Mouse (Mus musculus) neutrophil, adult 5-6 weeks (primary cell): ENCODE measurements around the gene Gabra5. TPM values are rescaled to one million over a fixed set of nuclear protein-coding genes. Genes with fewer than 3 reads are reported as not detected.

Experiments used
- ATAC-seq: fragments of 151-379, 151-347 bp; 2 replicates; pipeline ENCODE4 v1.8.0; 2017; ENCODE audit warnings: mild to moderate bottlenecking, moderate TSS enrichment; ENCODE audit not compliant: insufficient number of reproducible peaks, poor library complexity, low FRiP score, severe bottlenecking; ENCODE audit errors: extremely low read depth
- total RNA-seq: library from RNA; stranded (forward); fragments of 200-1000 nt; gene quantifications from 2 replicates; pipeline ENCODE4 v1.2.3, GENCODE M21; 2017

Gabra5 gene
- total RNA-seq, 1 experiment from 2014 or later: not detected

DNA sequence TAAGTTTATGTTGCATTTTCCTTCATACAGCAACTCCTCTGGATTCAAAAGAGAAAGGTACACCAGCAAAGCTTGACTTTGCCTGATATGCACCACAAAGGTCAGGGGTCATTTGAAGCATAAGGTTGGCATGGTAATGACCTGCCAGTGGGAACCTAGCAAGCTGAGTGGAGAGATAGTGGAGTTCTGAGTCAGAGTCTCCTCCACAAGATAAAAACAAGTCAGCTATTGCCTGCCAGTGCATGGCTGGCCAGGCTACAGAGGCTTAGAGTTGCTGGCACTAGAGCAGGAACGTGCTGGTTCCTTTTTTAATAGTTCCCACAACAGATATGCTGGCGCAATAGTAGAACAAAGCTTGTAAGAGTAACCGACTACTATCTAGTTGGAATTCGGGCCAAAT lies 116.3 kb downstream of the Gabra5 start:
- no peak for ATAC-seq

GRCm38 (mm10) chr7:57390046-57390445 lies 119.8 kb downstream of the Gabra5 start:
- no peak for ATAC-seq

DNA sequence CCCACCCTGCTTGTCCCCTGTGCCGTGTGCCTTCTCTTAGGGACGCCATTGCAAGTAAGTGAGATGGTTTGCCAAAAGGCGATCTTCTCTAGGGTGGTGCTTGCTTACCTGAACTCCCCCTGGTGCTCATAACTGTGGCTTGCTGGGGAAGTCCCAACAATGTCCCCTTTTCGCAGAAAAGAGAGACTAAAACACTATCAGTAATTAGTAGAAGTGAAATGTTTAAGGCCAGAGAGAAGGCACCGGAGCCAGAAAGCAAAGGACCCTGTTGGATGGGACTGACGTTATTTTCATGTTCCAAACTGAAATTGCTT lies 122.6 kb downstream of the Gabra5 start:
- no peak for ATAC-seq

DNA sequence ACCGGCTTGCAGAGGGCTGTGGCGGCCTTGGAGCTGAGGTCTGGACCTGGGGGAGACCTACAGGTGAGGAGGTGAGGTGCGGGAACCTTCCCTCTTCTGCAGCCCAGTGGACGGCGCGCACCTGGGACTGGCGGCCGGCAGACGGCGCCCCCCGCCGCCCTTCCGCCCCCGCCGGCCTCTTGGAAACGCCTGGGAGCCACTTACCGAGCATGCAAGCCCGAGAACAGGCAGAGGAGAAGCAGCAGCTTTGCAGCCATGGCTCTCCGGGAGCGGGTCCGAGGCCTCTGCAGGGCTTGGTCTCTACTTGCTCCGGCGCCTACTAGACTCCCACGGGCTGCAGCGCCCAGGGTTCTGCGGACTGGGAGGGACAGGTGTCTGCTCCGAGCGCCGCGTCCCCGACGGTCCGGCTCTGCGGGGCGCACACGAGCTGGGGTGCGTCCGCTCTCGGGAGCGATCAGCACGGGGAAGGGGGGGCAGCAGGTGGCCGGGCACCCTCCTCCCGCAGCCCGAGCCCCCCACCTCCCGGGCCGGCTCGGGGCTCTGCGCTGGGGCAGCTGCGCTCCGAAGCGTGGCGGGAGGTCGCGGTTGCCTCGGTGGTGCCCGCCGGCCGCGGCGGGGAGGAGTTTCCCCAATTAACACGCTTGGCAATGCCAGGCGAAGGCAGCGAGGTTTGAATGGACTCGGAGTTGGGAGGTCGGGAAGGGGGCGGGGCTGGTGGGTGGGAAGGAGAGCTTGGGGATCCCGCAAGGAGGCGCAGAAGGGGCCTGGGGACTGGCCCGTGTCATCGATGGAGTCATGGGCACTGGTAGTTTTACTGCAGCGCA lies 123.1 kb downstream of the Gabra5 start, which contains the start of gene Gabrg3:
Gabrg3 (minus strand) TSS at position 672 of the 824 bp plus-strand sequence.
- no peak for ATAC-seq

DNA sequence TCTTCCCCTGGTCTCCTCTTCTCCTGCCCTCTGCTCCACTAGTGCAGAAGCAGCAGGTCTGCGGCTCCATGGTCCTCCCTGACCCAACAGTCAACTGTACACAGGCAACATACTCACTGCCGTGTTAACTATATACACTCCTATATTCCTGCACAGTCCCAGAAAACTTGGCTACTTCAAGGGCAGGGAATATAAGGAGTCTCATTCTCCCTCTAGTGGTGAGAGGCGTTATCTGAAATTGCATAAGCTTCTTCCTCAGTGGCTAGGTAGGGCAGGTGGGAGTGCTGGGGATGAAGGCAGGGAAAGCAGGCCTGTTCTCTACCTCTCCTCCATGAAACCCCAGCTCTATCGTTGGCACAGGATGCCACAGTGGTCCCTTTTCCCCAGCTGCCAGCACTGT lies 125.7 kb downstream of the Gabra5 start:
- no peak for ATAC-seq

GRCm38 (mm10) chr7:57366013-57366390 lies 143.9 kb downstream of the Gabra5 start:
- ATAC-seq: no peak

DNA sequence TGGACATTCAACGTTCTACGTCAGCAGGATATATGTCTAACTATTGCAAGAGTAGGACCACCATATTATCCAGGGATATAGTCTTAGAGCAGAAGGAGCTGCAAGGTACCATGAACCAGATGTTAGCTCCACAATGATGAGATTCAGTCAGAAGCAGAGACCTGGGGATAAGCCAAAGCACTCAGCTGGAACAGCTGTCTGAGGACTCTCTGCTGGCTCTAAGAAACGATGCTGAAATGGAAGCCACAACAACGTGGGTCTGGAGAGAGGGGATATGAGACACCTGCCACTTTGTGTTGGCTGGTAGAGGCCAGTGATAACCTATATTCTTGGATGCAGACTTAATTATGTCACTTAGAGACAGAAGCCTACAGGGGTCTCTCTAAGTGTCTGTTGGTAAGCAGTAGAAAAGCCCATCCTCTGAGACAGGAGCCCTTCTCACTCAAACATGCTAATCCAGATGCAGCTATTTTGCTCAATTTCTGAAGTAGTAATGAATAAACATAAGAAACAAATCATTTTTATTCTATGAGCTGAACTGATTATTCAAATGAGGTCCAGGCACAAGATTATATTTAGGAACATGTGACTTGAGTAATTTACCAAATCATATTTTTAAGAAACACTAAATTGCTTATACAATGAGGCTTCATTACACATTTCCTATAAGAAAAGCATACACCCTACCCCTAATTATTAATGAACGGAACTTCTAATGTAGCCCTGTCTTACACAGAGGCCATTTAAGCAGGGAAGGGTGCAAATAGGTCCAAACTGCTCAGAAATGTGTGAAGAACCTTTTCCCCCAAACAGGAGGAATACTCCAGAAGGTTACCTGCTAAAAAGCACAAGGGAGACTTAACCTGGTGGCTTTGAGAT lies 144.5 kb downstream of the Gabra5 start:
- ATAC-seq: no peak

- no peak for ATAC-seq
Observed at GRCm38 (mm10) chr7:57363812-57364211, 146.0 kb downstream of the Gabra5 start.

GRCm38 (mm10) chr7:57357871-57358540 lies 151.9 kb downstream of the Gabra5 start:
- ATAC-seq: no peak

Other genes with a start within 250 kb of the Gabra5 start
- 0.58 TPM in 1 of 2 replicates, not detected in the other for gene Gabrg3, start 122.9 kb downstream of the Gabra5 start, total RNA-seq
- 1.5 TPM in 1 of 2 replicates, not detected in the other for gene Gabrb3, start 90.4 kb downstream of the Gabra5 start, total RNA-seq